Mouse (Mus musculus): Measurements from ENCODE around the gene Nckipsd. TPM values are rescaled to one million over a fixed set of nuclear protein-coding genes. Genes with fewer than 3 reads are reported as not detected.

The Nckipsd gene
- polyA plus RNA-seq (2021; fragmentation: Nextera tagmentation): 45.0 and 53.8 TPM in 2 replicates
- long read RNA-seq, experiment 1, transcript Nckipsd-201 (13 exons, 3,360 nt): major isoform, 46 of 77 reads
- long read RNA-seq, experiment 1, partial matches to known transcripts: 17 of 77 reads
- long read RNA-seq, experiment 1, other reads (novel, unspliced or antisense): 14 of 77 reads
- long read RNA-seq, experiment 2, transcript Nckipsd-201 (13 exons, 3,360 nt): major isoform, 603 of 725 reads
- long read RNA-seq, experiment 2, partial matches to known transcripts: 39 of 725 reads
- long read RNA-seq, experiment 2, other reads (novel, unspliced or antisense): 83 of 725 reads

DNA sequence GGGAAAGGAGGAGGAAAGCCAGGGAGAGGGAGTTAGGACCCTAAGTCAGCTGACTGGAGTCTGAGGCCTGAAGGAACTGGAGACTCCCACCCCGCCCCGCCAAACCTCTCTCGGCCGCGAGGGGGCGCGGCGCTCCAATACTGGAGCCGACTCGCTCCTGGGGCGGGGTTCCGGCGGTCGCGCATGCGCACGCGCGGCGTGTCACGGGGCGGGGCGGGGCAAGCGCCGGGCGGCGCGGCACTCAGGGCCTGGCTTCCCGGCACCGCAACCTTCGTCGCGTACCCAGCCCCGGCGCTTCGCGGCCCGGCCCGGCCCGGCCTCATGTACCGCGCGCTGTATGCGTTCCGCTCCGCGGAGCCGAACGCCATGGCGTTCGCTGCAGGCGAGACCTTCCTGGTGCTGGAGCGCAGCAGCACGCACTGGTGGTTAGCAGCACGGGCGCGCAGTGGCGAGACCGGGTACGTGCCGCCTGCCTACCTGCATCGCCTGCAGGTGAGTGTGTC, at the start of gene Nckipsd:
Gene Nckipsd, plus strand, starts transcription at position 206 of the 503 bp plus-strand sequence.

GRCm38 (mm10) chr9:108783548-108784463, 24.4 kb upstream of the Nckipsd start, which contains the start of gene Ip6k2:
Ip6k2 (plus strand) TSS chr9:108783796.

GRCm38 (mm10) chr9:108825820-108826699, 17.9 kb downstream of the Nckipsd start, which contains the start of gene Celsr3:
Celsr3 (plus strand) TSS chr9:108826320.

DNA sequence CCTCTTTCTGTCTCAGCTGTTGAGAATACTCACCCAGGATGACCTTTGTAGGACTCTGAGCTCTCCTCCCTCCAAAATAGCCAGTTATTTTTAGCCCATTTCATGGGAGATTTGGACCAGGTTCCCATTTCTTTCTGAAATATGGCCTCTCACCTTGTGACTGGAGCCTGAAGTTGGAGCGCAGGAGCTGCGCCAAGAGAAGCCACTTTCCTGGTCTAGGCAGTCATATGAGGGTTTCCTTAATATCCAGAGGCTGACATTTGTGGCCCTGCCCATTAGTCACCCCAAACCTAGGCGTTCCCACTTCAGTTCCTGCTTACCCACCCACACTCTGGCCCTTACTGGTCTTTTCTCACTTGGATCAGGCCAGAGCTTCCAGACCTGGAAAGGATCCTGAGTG, 44.8 kb downstream of the Nckipsd start, which contains the start of gene Slc26a6:
Gene Slc26a6, plus strand, starts transcription at position 308 of the 400 bp plus-strand sequence.

Small RNAs within 50 kb of the gene (microRNA-seq; reads per million reads assigned to microRNA genes)
- gene Gm23156: not detected

Other genes starting within 250 kb of the Nckipsd start
- gene Impdh2, start 248.1 kb upstream of the Nckipsd start, polyA plus RNA-seq (2021; fragmentation: Nextera tagmentation): 62.6 and 65.1 TPM in 2 replicates
- 175 and 180 TPM in 2 replicates for gene Ndufaf3, start 240.9 kb upstream of the Nckipsd start, polyA plus RNA-seq (2021; fragmentation: Nextera tagmentation)
- gene Dalrd3, start 238.5 kb upstream of the Nckipsd start, polyA plus RNA-seq (2021; fragmentation: Nextera tagmentation): 96.4 and 106 TPM in 2 replicates
- 58.6 and 60.9 TPM in 2 replicates for gene Wdr6, start 229.6 kb upstream of the Nckipsd start, polyA plus RNA-seq (2021; fragmentation: Nextera tagmentation)
- gene P4htm, start 210.7 kb upstream of the Nckipsd start, polyA plus RNA-seq (2021; fragmentation: Nextera tagmentation): 124 and 135 TPM in 2 replicates
- 15.4 and 16.0 TPM in 2 replicates for gene Arih2, start 159.0 kb upstream of the Nckipsd start, polyA plus RNA-seq (2021; fragmentation: Nextera tagmentation)
- 6.9 and 8.5 TPM in 2 replicates for gene Slc25a20, start 146.3 kb upstream of the Nckipsd start, polyA plus RNA-seq (2021; fragmentation: Nextera tagmentation)
- 5.7 and 6.8 TPM in 2 replicates for gene Prkar2a, start 119.1 kb upstream of the Nckipsd start, polyA plus RNA-seq (2021; fragmentation: Nextera tagmentation)
- gene Ip6k2, start 24.6 kb upstream of the Nckipsd start, polyA plus RNA-seq (2021; fragmentation: Nextera tagmentation): 31.9 and 32.7 TPM in 2 replicates
- gene Celsr3, start 18.0 kb downstream of the Nckipsd start, polyA plus RNA-seq (2021; fragmentation: Nextera tagmentation): 1.8 and 3.7 TPM in 2 replicates
- gene Slc26a6, start 44.9 kb downstream of the Nckipsd start, polyA plus RNA-seq (2021; fragmentation: Nextera tagmentation): 9.3 and 12.2 TPM in 2 replicates
- 1.0 and 2.9 TPM in 2 replicates for gene Tmem89, start 106.3 kb downstream of the Nckipsd start, polyA plus RNA-seq (2021; fragmentation: Nextera tagmentation)
- 652 and 670 TPM in 2 replicates for gene Uqcrc1, start 128.3 kb downstream of the Nckipsd start, polyA plus RNA-seq (2021; fragmentation: Nextera tagmentation)
- gene Col7a1, start 145.2 kb downstream of the Nckipsd start, polyA plus RNA-seq (2021; fragmentation: Nextera tagmentation): not detected in 2 replicates
- not detected in 2 replicates for gene Ucn2, start 177.6 kb downstream of the Nckipsd start, polyA plus RNA-seq (2021; fragmentation: Nextera tagmentation)
- gene Pfkfb4, start 183.4 kb downstream of the Nckipsd start, polyA plus RNA-seq (2021; fragmentation: Nextera tagmentation): 4.7 and 5.6 TPM in 2 replicates
- 119 and 124 TPM in 2 replicates for gene Shisa5, start 230.2 kb downstream of the Nckipsd start, polyA plus RNA-seq (2021; fragmentation: Nextera tagmentation)

Measured in layer of hippocampus, adult 6 months (tissue).